Mouse (Mus musculus): ENCODE results near the gene Ifna4.
"Not testable (repeated sequence)": the region's sequence is repeated elsewhere in the genome, so short reads cannot be mapped to it uniquely, and the experiment has no call there.

- TF ChIP-seq POLR2A (IDR thresholded peaks at IDR 0.05; ENCODE audit: low read depth, low read length); CTCF (conservative IDR thresholded peaks at IDR 0.05; ENCODE audit: insufficient read depth, insufficient read length, low read depth, low read length): not testable (repeated sequence)
These were observed 44.6 kb upstream of the Ifna4 start, which contains the start of gene Gm13279 for GRCm38 (mm10) chr4:88797097-88797496.

Data from kidney, adult 2 months (tissue).